Mouse (Mus musculus) MEL (cell line): Measurements from ENCODE around the gene Megf8. TPM values are rescaled to one million over a fixed set of nuclear protein-coding genes. Genes with fewer than 3 reads are reported as not detected.
A peak's percentile ranks its signal among the peaks of the same experiment; 100 is the strongest.

Source experiments
- DNase-seq: peaks from one replicate; pipeline ENCODE4 v3.0.0; 2011; ENCODE audit warnings: low read depth, low spot score
- H3K27ac ChIP-seq: 2 replicates; pipeline ENCODE4 v1.5.1; 2012; ENCODE audit warnings: low read depth, mild to moderate bottlenecking, control low read depth, low read length, moderate library complexity; ENCODE audit not compliant: control insufficient read depth
- H3K27me3 ChIP-seq, 2 experiments: fragments of 150-350 bp in 1 of 2; sonication (generic) in 1 of 2; 2 replicates each; pipeline ENCODE4 v1.6.1; 2012; ENCODE audit warnings: low read length in 2 of 2, mild to moderate bottlenecking in 2 of 2, improper control_type of control experiment in 1 of 2, moderate library complexity in 1 of 2; ENCODE audit not compliant: insufficient read depth in 2 of 2, control insufficient read depth in 1 of 2
- H3K36me3 ChIP-seq, 2 experiments: 2 replicates each; pipeline ENCODE4 v1.6.1; 2012 to 2014; ENCODE audit warnings: low read length in 2 of 2, improper control_type of control experiment in 1 of 2, inconsistent platforms in 1 of 2, mild to moderate bottlenecking in 1 of 2; ENCODE audit not compliant: insufficient read depth in 2 of 2, control insufficient read depth in 1 of 2
- H3K4me1 ChIP-seq, 2 experiments: fragments of 150-350 bp in 1 of 2; sonication (generic) in 1 of 2; 2 replicates each; pipeline ENCODE4 v1.6.1; 2012; ENCODE audit warnings: low read length in 2 of 2, improper control_type of control experiment in 1 of 2, mild to moderate bottlenecking in 1 of 2; ENCODE audit not compliant: insufficient read depth in 2 of 2, control insufficient read depth in 1 of 2
- H3K4me3 ChIP-seq, 2 experiments: fragments of 150-350 bp in 1 of 2; sonication (generic) in 1 of 2; 2 replicates each; pipeline ENCODE4 v1.5.1; 2012; ENCODE audit warnings: low read depth in 2 of 2, low read length in 2 of 2, mild to moderate bottlenecking in 2 of 2, moderate library complexity in 2 of 2, control low read depth in 1 of 2, improper control_type of control experiment in 1 of 2; ENCODE audit not compliant: control insufficient read depth in 1 of 2, insufficient read depth in 1 of 2
- H3K79me2 ChIP-seq: 2 replicates; pipeline ENCODE4 v1.6.1; 2012; ENCODE audit warnings: mild to moderate bottlenecking, low read length, moderate library complexity; ENCODE audit not compliant: control insufficient read depth, poor library complexity, insufficient read depth
- H3K9ac ChIP-seq: 2 replicates; pipeline ENCODE4 v1.6.1; 2012; ENCODE audit warnings: low read depth, mild to moderate bottlenecking, control low read depth, low read length, moderate library complexity; ENCODE audit not compliant: control insufficient read depth, poor library complexity, severe bottlenecking
- H3K9me3 ChIP-seq: fragments of 150-350 bp; sonication (generic); replicated peaks from 2 replicates; pipeline ENCODE4 v1.6.1; 2012; ENCODE audit warnings: mild to moderate bottlenecking, low read length, improper control_type of control experiment, moderate library complexity; ENCODE audit not compliant: insufficient read depth
- BHLHE40 ChIP-seq: IDR thresholded peaks from 2 replicates; pipeline ENCODE4 v1.6.1; 2012; ENCODE audit warnings: low read depth, mild to moderate bottlenecking, inconsistent platforms, low read length, improper control_type of control experiment, borderline replicate concordance
- CTCF ChIP-seq, 3 experiments: IDR thresholded peaks in 2 of 3; conservative IDR thresholded peaks in 1 of 3; 2 replicates each; pipeline ENCODE4 v1.5.1; 2011 to 2012; ENCODE audit warnings: low read length in 3 of 3, low read depth in 2 of 3, mild to moderate bottlenecking in 2 of 3, improper control_type of control experiment in 1 of 3, inconsistent platforms in 1 of 3, mixed read lengths in 1 of 3, moderate library complexity in 1 of 3; ENCODE audit not compliant: control insufficient read depth in 1 of 3, insufficient read depth in 1 of 3, poor library complexity in 1 of 3, severe bottlenecking in 1 of 3
- E2F4 ChIP-seq: IDR thresholded peaks from 2 replicates; pipeline ENCODE4 v1.6.1; 2011; ENCODE audit warnings: low read depth, low read length, improper control_type of control experiment, borderline replicate concordance
- EP300 ChIP-seq, 2 experiments: IDR thresholded peaks; 2 replicates each; pipeline ENCODE4 v1.6.1; 2011; ENCODE audit warnings: improper control_type of control experiment in 2 of 2, low read length in 2 of 2, low read depth in 1 of 2, mild to moderate bottlenecking in 1 of 2
- ETS1 ChIP-seq: IDR thresholded peaks from 2 replicates; pipeline ENCODE4 v1.6.1; 2012; ENCODE audit warnings: low read depth, mild to moderate bottlenecking, inconsistent platforms, low read length, improper control_type of control experiment, moderate library complexity
- JUND ChIP-seq: IDR thresholded peaks from 2 replicates; pipeline ENCODE4 v1.6.1; 2011; ENCODE audit warnings: low read depth, mild to moderate bottlenecking, improper control_type of control experiment, low read length
- MAX ChIP-seq: IDR thresholded peaks from 2 replicates; pipeline ENCODE4 v1.6.1; 2011; ENCODE audit warnings: low read length, improper control_type of control experiment
- MAZ ChIP-seq: IDR thresholded peaks from 2 replicates; pipeline ENCODE4 v1.6.1; 2012; ENCODE audit warnings: low read depth, mild to moderate bottlenecking, inconsistent platforms, low read length, improper control_type of control experiment
- MEF2A ChIP-seq: IDR thresholded peaks from 2 replicates; pipeline ENCODE4 v1.6.1; 2014; ENCODE audit warnings: low read depth, mild to moderate bottlenecking, inconsistent platforms, low read length, improper control_type of control experiment; ENCODE audit not compliant: poor library complexity, insufficient replicate concordance, severe bottlenecking; ENCODE audit errors: extremely low read depth
- MXI1 ChIP-seq: IDR thresholded peaks from 2 replicates; pipeline ENCODE4 v1.6.1; 2011; ENCODE audit warnings: mild to moderate bottlenecking, low read depth, low read length, improper control_type of control experiment
- MYC ChIP-seq: IDR thresholded peaks from 2 replicates; pipeline ENCODE4 v1.6.1; 2011; ENCODE audit warnings: low read depth, mild to moderate bottlenecking, low read length, improper control_type of control experiment, moderate library complexity
- NRF1 ChIP-seq: IDR thresholded peaks from 2 replicates; pipeline ENCODE4 v1.6.1; 2014; ENCODE audit warnings: low read depth, mild to moderate bottlenecking, inconsistent platforms, low read length, improper control_type of control experiment, moderate library complexity; ENCODE audit not compliant: poor library complexity, insufficient read depth, severe bottlenecking
- POLR2A ChIP-seq, 2 experiments: IDR thresholded peaks; 2 replicates each; pipeline ENCODE4 v1.6.1; 2011 to 2012; ENCODE audit warnings: low read length in 2 of 2, mild to moderate bottlenecking in 2 of 2, control low read depth in 1 of 2, improper control_type of control experiment in 1 of 2, low read depth in 1 of 2, moderate library complexity in 1 of 2; ENCODE audit not compliant: control insufficient read depth in 1 of 2, insufficient read depth in 1 of 2, poor library complexity in 1 of 2
- RCOR1 ChIP-seq: IDR thresholded peaks from 2 replicates; pipeline ENCODE4 v1.6.1; 2012; ENCODE audit warnings: low read depth, mild to moderate bottlenecking, inconsistent platforms, low read length, improper control_type of control experiment
- SIN3A ChIP-seq: IDR thresholded peaks from 2 replicates; pipeline ENCODE4 v1.6.1; 2012; ENCODE audit warnings: low read length, improper control_type of control experiment, inconsistent platforms
- TBP ChIP-seq: IDR thresholded peaks from 2 replicates; pipeline ENCODE4 v1.8.0; 2011; ENCODE audit warnings: low read depth, low read length, improper control_type of control experiment
- TCF12 ChIP-seq: IDR thresholded peaks from 2 replicates; pipeline ENCODE4 v1.6.1; 2014; ENCODE audit warnings: low read depth, mild to moderate bottlenecking, inconsistent platforms, low read length, improper control_type of control experiment, moderate library complexity
- polyA plus RNA-seq, 2 experiments: library from polyadenylated mRNA; stranded (reverse) in 1 of 2; unstranded in 1 of 2; fragments of >175 nt in 1 of 2; fragments of >200 nt in 1 of 2; gene quantifications; 2 replicates each; pipeline versions ENCODE4 v1.2.1 to v1.2.4; 2012; ENCODE audit warnings: low replicate concordance in 2 of 2, low read depth in 1 of 2; ENCODE audit not compliant: insufficient read length in 2 of 2, insufficient read depth in 1 of 2, missing spikeins in 1 of 2
- total RNA-seq: library from RNA; depleted of rRNA; stranded (reverse); fragments of 300-350 nt; gene quantifications from 2 replicates; pipeline ENCODE4 v1.2.3, GENCODE M21; 2012

The Megf8 gene
- total and polyA plus RNA-seq, 3 experiments: 12.7 to 22.0 TPM; not detected in 1

DNA sequence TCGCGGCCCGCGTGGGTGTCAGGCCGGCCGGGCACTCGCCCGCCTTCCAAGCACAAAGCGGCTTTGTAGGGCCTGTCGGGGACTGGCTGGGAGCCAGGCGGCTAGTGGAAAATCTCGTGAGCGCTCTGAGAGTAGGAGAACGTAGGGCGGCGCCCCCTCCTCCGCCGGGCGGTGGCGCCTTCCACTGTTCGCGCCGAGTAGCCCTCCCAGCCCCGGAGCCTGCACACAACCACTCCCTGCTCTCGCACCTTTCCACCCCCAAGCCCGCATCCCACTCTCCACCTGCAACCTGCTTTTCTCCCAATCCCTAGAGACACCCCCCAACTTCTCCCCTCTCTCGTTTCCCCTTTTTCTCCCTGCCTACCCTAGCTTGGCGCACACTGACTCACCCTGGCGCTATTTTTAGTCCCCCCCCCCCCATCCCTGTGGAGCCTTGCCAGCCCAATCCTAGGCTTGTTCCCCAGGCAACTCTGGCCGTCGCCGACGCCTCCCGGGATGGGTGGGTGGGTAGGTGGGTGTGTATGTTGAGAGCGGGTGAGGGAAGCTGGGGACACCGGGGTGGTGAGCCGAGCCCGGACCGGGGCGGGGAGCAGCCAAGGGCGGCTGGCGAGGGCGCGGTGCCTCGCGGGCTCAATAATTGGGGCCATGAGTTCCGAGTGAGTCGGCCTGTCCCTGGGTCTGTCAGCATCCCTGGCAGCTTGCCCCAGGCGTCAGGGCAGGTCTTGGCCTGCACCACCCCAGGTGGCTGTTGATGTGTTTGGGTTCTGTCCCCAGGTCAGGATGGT lies 37.7 kb upstream of the Megf8 start:
- TF ChIP-seq TBP (no peak), EP300 (IDR thresholded peaks at IDR 0.05; ENCODE audit: low read depth in 1 of 2, low read length in 2 of 2) (peak in 1 of 2 experiments; percentile 46; a peak in 2 of 4 replicates), MAZ (peak; percentile 80; the same call in 1 of the 2 replicates), POLR2A (IDR thresholded peaks at IDR 0.05; ENCODE audit: control insufficient read depth in 1 of 2, insufficient read depth in 1 of 2, low read depth in 1 of 2, low read length in 2 of 2, poor library complexity in 1 of 2) (0 out of 4 replicates have a peak, but pooled peaks of 1 of the 2 experiments have one; percentile 34), SIN3A (peak; percentile 37), E2F4 (no peak), BHLHE40 (peak; percentile 38; the same call in 1 of the 2 replicates), MAX (peak; percentile 21; the same call in 1 of the 2 replicates), MYC (no peak), RCOR1 (0 out of 2 replicates have a peak, but pooled peaks have one; percentile 7), MEF2A (peak; percentile 97), JUND (no peak), NRF1 (0 out of 2 replicates have a peak, but pooled peaks have one; percentile 14), ETS1 (peak; percentile 75), TCF12 (peak; percentile 6; the same call in 1 of the 2 replicates), MXI1 (peak; percentile 70; the same call in 1 of the 2 replicates), CTCF (IDR thresholded peaks at IDR 0.05 in 2 of 3, conservative IDR thresholded peaks at IDR 0.05 in 1 of 3; ENCODE audit: control insufficient read depth in 1 of 3, insufficient read depth in 1 of 3, low read depth in 2 of 3, low read length in 3 of 3, poor library complexity in 1 of 3, severe bottlenecking in 1 of 3) (peak in 2 of 3 experiments; percentile 23 to 32; a peak in 3 of 6 replicates)
- H3K4me1 ChIP-seq: peaks cover 30 to 50% of the 10 kb centered on the region in 2 experiments
- H3K9me3 ChIP-seq: no peaks in the 10 kb centered on the region
- no peaks in the 10 kb centered on the region for H3K27me3 ChIP-seq
- H3K4me3 ChIP-seq: peak overlapping the region; percentile 42 to 44
- H3K79me2 ChIP-seq: peaks cover 29% of the 10 kb centered on the region
- peak overlapping the region; percentile 94 for H3K27ac ChIP-seq
- H3K9ac ChIP-seq: peak overlapping the region; percentile 62
- peaks cover 0 to 48% of the 10 kb centered on the region in 2 experiments; a peak in 2 of 4 replicates for H3K36me3 ChIP-seq
- DNase-seq: peak; percentile 89
